Mouse (Mus musculus): ENCODE measurements around the gene Ceacam12. TPM values are rescaled to one million over a fixed set of nuclear protein-coding genes. Genes with fewer than 3 reads are reported as not detected.

Ceacam12 gene
- not detected for polyA plus RNA-seq (2014; fragmentation: Illumina TruSeq; extraction: RNeasy Lipid Tissue Mini Kit (QIAGEN cat#74804); ENCODE audit: low read depth, low replicate concordance)

DNA sequence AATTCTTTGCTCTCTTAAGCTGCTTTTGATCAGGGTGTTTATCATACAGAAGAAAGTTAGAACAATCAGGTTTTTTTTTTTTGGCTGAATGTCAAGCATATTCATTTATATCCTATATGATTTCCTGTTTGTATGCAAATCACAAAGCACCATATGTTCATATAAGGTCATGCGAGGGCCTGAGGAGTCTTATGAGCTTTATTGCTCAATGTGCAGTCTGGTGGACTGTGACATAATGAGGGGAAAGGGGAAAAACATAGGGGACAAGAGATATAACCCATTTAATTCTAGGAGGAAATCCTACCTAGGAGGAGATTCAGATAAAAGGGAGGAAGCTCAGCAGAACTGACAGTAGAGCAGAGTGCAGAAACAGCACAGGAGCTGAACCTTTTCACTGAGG is at the start of gene Ceacam12:
Ceacam12 (plus strand) TSS at position 301 of the 400 bp plus-strand sequence.

Other genes with a start within 250 kb of the Ceacam12 start
- gene Gm5155, start 194.2 kb upstream of the Ceacam12 start, polyA plus RNA-seq (2014; fragmentation: Illumina TruSeq; extraction: RNeasy Lipid Tissue Mini Kit (QIAGEN cat#74804); ENCODE audit: low read depth, low replicate concordance) = not detected
- gene Ceacam11, start 93.8 kb upstream of the Ceacam12 start, polyA plus RNA-seq (2014; fragmentation: Illumina TruSeq; extraction: RNeasy Lipid Tissue Mini Kit (QIAGEN cat#74804); ENCODE audit: low read depth, low replicate concordance) = not detected
- not detected for gene Ceacam13, start 56.0 kb upstream of the Ceacam12 start, polyA plus RNA-seq (2014; fragmentation: Illumina TruSeq; extraction: RNeasy Lipid Tissue Mini Kit (QIAGEN cat#74804); ENCODE audit: low read depth, low replicate concordance)
- gene Igfl3, start 110.6 kb downstream of the Ceacam12 start, polyA plus RNA-seq (2014; fragmentation: Illumina TruSeq; extraction: RNeasy Lipid Tissue Mini Kit (QIAGEN cat#74804); ENCODE audit: low read depth, low replicate concordance) = not detected
- gene Mill1, start 179.4 kb downstream of the Ceacam12 start, polyA plus RNA-seq (2014; fragmentation: Illumina TruSeq; extraction: RNeasy Lipid Tissue Mini Kit (QIAGEN cat#74804); ENCODE audit: low read depth, low replicate concordance) = not detected